8 mouse cellular contexts compared by ENCODE assay signal in the genomic region with DNA sequence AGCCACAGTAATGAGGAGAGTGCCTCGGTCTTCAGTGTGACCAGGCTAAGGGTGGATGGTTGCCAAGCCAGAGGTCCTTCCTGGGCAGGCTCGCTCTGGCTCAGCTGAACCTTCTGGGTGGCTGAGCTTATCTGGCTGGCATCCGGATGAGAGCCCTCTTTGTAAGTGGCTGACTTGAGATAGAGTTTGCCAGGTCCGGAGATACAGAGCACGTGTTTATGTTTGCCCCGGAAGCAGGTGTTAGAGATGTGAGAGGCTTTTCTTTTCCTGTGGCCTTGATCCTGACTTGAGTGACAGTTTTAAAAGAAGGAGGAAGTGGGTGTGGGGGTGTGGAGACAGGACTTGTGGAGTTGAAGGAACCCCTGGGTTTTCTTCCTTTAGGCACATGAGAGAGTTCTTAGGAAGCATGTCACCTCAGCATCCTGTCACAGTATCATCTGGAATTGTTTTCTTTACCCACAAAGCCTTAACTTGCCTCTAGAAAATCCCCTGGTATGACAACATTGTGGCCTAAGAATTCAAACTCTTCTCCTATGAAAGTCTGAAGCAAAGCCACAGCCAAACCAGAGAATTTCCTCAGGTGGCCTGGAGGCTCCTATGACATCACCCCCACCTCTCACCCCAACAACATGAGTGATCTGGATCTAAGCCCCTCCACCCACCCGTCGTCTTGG. TPM values are rescaled to one million over a fixed set of nuclear protein-coding genes. Genes with fewer than 3 reads are reported as not detected.
DNase-seq lines count a peak whose midpoint lies in the region; ATAC-seq lines count a peak whose summit lies in the region.

No protein-coding gene starts in this region.

- peak; percentile 40 for ATAC-seq in intestine, embryonic 16.5 days
- ATAC-seq in intestine, embryonic 15.5 days, result no peak

- no peak overlapping the region for H3K27ac ChIP-seq in intestine, embryonic 16.5 days (ENCODE audit: low read length)
- no peak overlapping the region for H3K27ac ChIP-seq in intestine, embryonic 15.5 days

- no peaks in the 10 kb centered on the region for H3K27me3 ChIP-seq in intestine, embryonic 16.5 days (replicated peaks; ENCODE audit: control insufficient read depth, insufficient read depth, low read length)
- no peaks in the 10 kb centered on the region for H3K27me3 ChIP-seq in intestine, embryonic 15.5 days (replicated peaks)
- H3K27me3 ChIP-seq in megakaryocyte, embryonic 14.5 days (replicated peaks), result peaks cover 5% of the 10 kb centered on the region

- H3K9ac ChIP-seq in intestine, embryonic 16.5 days (ENCODE audit: low read depth, low read length), result no peak overlapping the region
- no peak overlapping the region for H3K9ac ChIP-seq in intestine, embryonic 15.5 days

- peaks cover 8% of the 10 kb centered on the region for H3K36me3 ChIP-seq in intestine, embryonic 16.5 days (ENCODE audit: control insufficient read depth, insufficient read depth, low read length)
- H3K36me3 ChIP-seq in intestine, embryonic 15.5 days, result peaks cover 12% of the 10 kb centered on the region; the same call in 1 of the 2 replicates
- H3K36me3 ChIP-seq in megakaryocyte, embryonic 14.5 days (replicated peaks; ENCODE audit: low read length), result peaks cover 85% of the 10 kb centered on the region

- H3K4me3 ChIP-seq in intestine, embryonic 16.5 days (ENCODE audit: low read length), result no peak overlapping the region
- H3K4me3 ChIP-seq in intestine, embryonic 15.5 days (replicated peaks), result no peak overlapping the region
- H3K4me3 ChIP-seq in megakaryocyte, embryonic 14.5 days (replicated peaks), result peak overlapping the region; percentile 69

- no peaks in the 10 kb centered on the region for H3K9me3 ChIP-seq in intestine, embryonic 16.5 days (ENCODE audit: control insufficient read depth, low read length)
- H3K9me3 ChIP-seq in intestine, embryonic 15.5 days, result no peaks in the 10 kb centered on the region
- H3K9me3 ChIP-seq in megakaryocyte, embryonic 14.5 days, result no peaks in the 10 kb centered on the region

- WGBS in intestine, embryonic 16.5 days, result 55% methylated on average over 8 of the region's 8 CpGs
- WGBS in intestine, embryonic 15.5 days, result 62% methylated on average over 8 of the region's 8 CpGs

- no peak overlapping the region for H3K4me2 ChIP-seq in intestine, embryonic 16.5 days (ENCODE audit: low read depth, low read length)
- H3K4me2 ChIP-seq in intestine, embryonic 15.5 days (replicated peaks), result no peak overlapping the region

- no peaks in the 10 kb centered on the region for H3K4me1 ChIP-seq in intestine, embryonic 16.5 days (ENCODE audit: control insufficient read depth, insufficient read depth, low read length)
- H3K4me1 ChIP-seq in intestine, embryonic 15.5 days (replicated peaks), result no peaks in the 10 kb centered on the region
- H3K4me1 ChIP-seq in megakaryocyte, embryonic 14.5 days, result peaks cover 91% of the 10 kb centered on the region

- DNase-seq in adrenal gland, adult 8-10 months, result peak; percentile 42
- DNase-seq in heart, adult 8-10 months (ENCODE audit: low spot score), result peak; percentile 62
- DNase-seq in kidney, postnatal 25 days, result peak; percentile 58 to 68
- DNase-seq in thymus, postnatal 14 days, result peak; percentile 80
- DNase-seq in urinary bladder, postnatal 14 days (ENCODE audit: low spot score), result no peak

RNA-seq across cellular contexts. Expression of a gene that starts 23.3 kb away (rescaled TPM):
- polyA plus RNA-seq in intestine, embryonic 16.5 days (2015; fragmentation: Nextera tagmentation; extraction: Ambion mirVana), result 0.16 and 0.27 TPM in 2 replicates
- polyA plus RNA-seq in intestine, embryonic 15.5 days (2015; fragmentation: Nextera tagmentation; extraction: Ambion mirVana), result 0.24 and 0.29 TPM in 2 replicates
- total RNA-seq in adrenal gland, adult 8-10 months (2022), result 1 to 10 TPM in 1 of 4 experiments, under 1 TPM in 1, not detected in 2; 0.17 to 1.4 TPM
- total RNA-seq in heart, adult 8-10 months (2022), result not detected
- polyA plus RNA-seq in megakaryocyte, embryonic 14.5 days (2012; ENCODE audit: insufficient read depth, low replicate concordance), result not detected in 2 replicates

RNA-seq across cellular contexts. Expression of a gene that starts 28.2 kb away (rescaled TPM):
- polyA plus RNA-seq in intestine, embryonic 16.5 days (2015; fragmentation: Nextera tagmentation; extraction: Ambion mirVana), result 6.4 and 7.1 TPM in 2 replicates
- 7.9 and 8.6 TPM in 2 replicates for polyA plus RNA-seq in intestine, embryonic 15.5 days (2015; fragmentation: Nextera tagmentation; extraction: Ambion mirVana)
- under 1 TPM; 0.20 to 0.95 (median 0.43) TPM for total RNA-seq in adrenal gland, adult 8-10 months (2022)
- under 1 TPM; 0.09 to 0.34 (median 0.25) TPM for total RNA-seq in heart, adult 8-10 months (2022)
- 0.40 TPM in 1 of 2 replicates, not detected in the other for polyA plus RNA-seq in megakaryocyte, embryonic 14.5 days (2012; ENCODE audit: insufficient read depth, low replicate concordance)
